Mouse (Mus musculus) limb, embryonic 11.5 days (tissue): ENCODE data around the gene Ndufa8. TPM values are rescaled to one million over a fixed set of nuclear protein-coding genes. Genes with fewer than 3 reads are reported as not detected.

Experiments used
- ATAC-seq: fragments of 200-750 bp; cut with Nextera tagmentation; 2 replicates; pipeline ENCODE4 v1.8.0; 2017; ENCODE audit warnings: low read depth; ENCODE audit not compliant: insufficient number of reproducible peaks, low FRiP score, low TSS enrichment
- DNase-seq: peaks from one replicate; pipeline ENCODE4 v3.0.0-alpha.2; 2015; ENCODE audit warnings: low spot score
- H3K27ac ChIP-seq: fragments of 300-500 bp; sonication (generic); replicated peaks from 2 replicates; pipeline ENCODE4 v1.5.1; 2014; ENCODE audit warnings: low read depth, mild to moderate bottlenecking, low read length
- H3K27me3 ChIP-seq: fragments of 300-500 bp; sonication (generic); 2 replicates; pipeline ENCODE4 v1.6.1; 2014; ENCODE audit warnings: mild to moderate bottlenecking, low read length, mixed read lengths; ENCODE audit not compliant: control insufficient read depth, insufficient read depth
- H3K36me3 ChIP-seq: fragments of 300-500 bp; sonication (generic); 2 replicates; pipeline ENCODE4 v1.6.1; 2014; ENCODE audit warnings: mild to moderate bottlenecking, low read length, moderate library complexity, mixed read lengths; ENCODE audit not compliant: control insufficient read depth, insufficient read depth
- H3K4me1 ChIP-seq: fragments of 300-500 bp; sonication (generic); 2 replicates; pipeline ENCODE4 v1.6.1; 2014; ENCODE audit warnings: low read length, mixed read lengths; ENCODE audit not compliant: control insufficient read depth, insufficient read depth
- H3K4me2 ChIP-seq: fragments of 300-500 bp; sonication (generic); 2 replicates; pipeline ENCODE4 v1.6.1; 2014; ENCODE audit warnings: low read depth, mild to moderate bottlenecking, moderate library complexity; ENCODE audit not compliant: severe bottlenecking
- H3K4me3 ChIP-seq: fragments of 300-500 bp; sonication (generic); 2 replicates; pipeline ENCODE4 v1.5.1; 2014; ENCODE audit warnings: low read depth, low read length
- H3K9ac ChIP-seq: fragments of 300-500 bp; sonication (generic); 2 replicates; pipeline ENCODE4 v1.6.1; 2014; ENCODE audit warnings: mild to moderate bottlenecking, low read length
- H3K9me3 ChIP-seq: fragments of 300-500 bp; sonication (generic); 2 replicates; pipeline ENCODE4 v1.6.1; 2016; ENCODE audit warnings: low read length; ENCODE audit not compliant: control insufficient read depth
- WGBS: fragments of 180-500 bp; shearing (Covaris S2); extraction: QIAGEN DNeasy Blood & Tissue Kit; methylation state at CpG from one replicate; pipeline ENCODE4 v1.1.7; 2014; 5-methylcytosine and 5-hydroxymethylcytosine counted together
- polyA plus RNA-seq: library from polyadenylated mRNA; unstranded; fragments of >200 nt; fragmentation: Nextera tagmentation; extraction: Ambion mirVana; gene quantifications from 2 replicates; pipeline ENCODE4 v1.2.1, GENCODE M21; 2014

Gene Ndufa8
- polyA plus RNA-seq, 1 experiment from 2014 or later: 196 TPM

GRCm38 (mm10) chr2:36067132-36067531, 17.9 kb upstream of the Ndufa8 start:
- 57% methylated on average over 9 of the region's 9 CpGs for WGBS
- no peak overlapping the region for H3K4me3 ChIP-seq

GRCm38 (mm10) chr2:36061409-36061808, 12.2 kb upstream of the Ndufa8 start:
- H3K9me3 ChIP-seq: no peaks in the 10 kb centered on the region
- H3K9ac ChIP-seq: no peak overlapping the region
- ATAC-seq (no peak), DNase-seq (no peak)
- H3K4me3 ChIP-seq: no peak overlapping the region
- H3K27me3 ChIP-seq: no peaks in the 10 kb centered on the region
- H3K4me1 ChIP-seq: no peaks in the 10 kb centered on the region
- no peak overlapping the region for H3K4me2 ChIP-seq
- H3K36me3 ChIP-seq: no peaks in the 10 kb centered on the region
- H3K27ac ChIP-seq: no peak overlapping the region
- 53% methylated on average over 5 of the region's 5 CpGs for WGBS

More at GRCm38 (mm10) chr2:36067132-36067531, 17.9 kb upstream of the Ndufa8 start:
- no peaks in the 10 kb centered on the region for H3K36me3 ChIP-seq
- no peaks in the 10 kb centered on the region for H3K27me3 ChIP-seq
- DNase-seq (no peak), ATAC-seq (no peak)
- no peaks in the 10 kb centered on the region for H3K9me3 ChIP-seq
- H3K4me1 ChIP-seq: no peaks in the 10 kb centered on the region
- H3K4me2 ChIP-seq: no peak overlapping the region
- H3K9ac ChIP-seq: no peak overlapping the region
- H3K27ac ChIP-seq: no peak overlapping the region

DNA sequence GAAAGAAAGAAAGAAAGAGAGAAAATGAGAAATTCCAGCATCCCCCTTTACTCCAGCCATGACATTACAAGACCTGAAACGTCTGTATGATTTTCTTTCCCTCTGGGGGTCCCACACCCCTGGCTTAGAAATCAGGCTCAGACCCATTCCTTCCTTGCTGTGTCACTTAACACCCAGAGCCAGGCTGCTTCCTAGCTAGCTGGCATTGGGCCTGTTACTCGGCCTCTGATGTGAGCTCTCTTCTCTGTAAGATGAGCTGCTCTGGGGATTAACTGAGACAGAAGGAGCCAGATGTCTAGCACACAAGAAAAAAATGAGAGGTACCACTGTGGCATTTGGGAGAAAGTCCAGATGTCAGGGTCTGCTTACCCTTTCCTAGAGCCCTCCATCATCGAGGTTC, 7.0 kb upstream of the Ndufa8 start:
- DNase-seq (no peak), ATAC-seq (no peak)
- H3K27me3 ChIP-seq: no peaks in the 10 kb centered on the region
- no peak overlapping the region; the same call in 1 of the 2 replicates for H3K9ac ChIP-seq
- no peaks in the 10 kb centered on the region for H3K4me1 ChIP-seq
- H3K27ac ChIP-seq: no peak overlapping the region
- H3K36me3 ChIP-seq: no peaks in the 10 kb centered on the region
- 35% methylated on average over 3 of the region's 3 CpGs for WGBS
- H3K4me2 ChIP-seq: no peak overlapping the region
- no peak overlapping the region for H3K4me3 ChIP-seq
- H3K9me3 ChIP-seq: no peaks in the 10 kb centered on the region

DNA sequence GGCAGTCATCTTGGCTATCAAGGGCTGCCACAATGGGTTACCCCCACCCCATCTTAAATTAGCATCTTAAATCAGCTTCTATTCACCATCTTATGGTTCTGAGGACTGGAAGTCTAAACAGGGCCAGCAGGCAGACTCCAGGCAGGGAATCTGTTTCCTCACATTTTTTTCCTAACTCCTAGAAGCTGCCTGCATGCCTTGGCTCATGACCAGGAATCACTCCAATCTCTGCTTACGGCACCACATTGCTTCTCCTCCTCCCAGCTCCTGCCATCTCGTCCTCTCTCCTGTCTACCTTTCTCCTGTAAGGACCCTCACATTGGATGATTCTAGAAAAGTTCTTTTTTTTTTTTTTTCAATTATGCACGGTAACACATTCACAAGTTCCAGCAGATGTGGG, 4.0 kb upstream of the Ndufa8 start:
- Histone ChIP-seq H3K27ac (no peak overlapping the region), H3K4me3 (no peak overlapping the region), H3K4me2 (no peak overlapping the region), H3K4me1 (peaks cover 3% of the 10 kb centered on the region), H3K36me3 (no peaks in the 10 kb centered on the region), H3K9me3 (no peaks in the 10 kb centered on the region), H3K27me3 (no peaks in the 10 kb centered on the region), H3K9ac (no peak overlapping the region)
- no peak for DNase-seq
- 81% methylated on average over 3 of the region's 3 CpGs for WGBS
- ATAC-seq: no peak

DNA sequence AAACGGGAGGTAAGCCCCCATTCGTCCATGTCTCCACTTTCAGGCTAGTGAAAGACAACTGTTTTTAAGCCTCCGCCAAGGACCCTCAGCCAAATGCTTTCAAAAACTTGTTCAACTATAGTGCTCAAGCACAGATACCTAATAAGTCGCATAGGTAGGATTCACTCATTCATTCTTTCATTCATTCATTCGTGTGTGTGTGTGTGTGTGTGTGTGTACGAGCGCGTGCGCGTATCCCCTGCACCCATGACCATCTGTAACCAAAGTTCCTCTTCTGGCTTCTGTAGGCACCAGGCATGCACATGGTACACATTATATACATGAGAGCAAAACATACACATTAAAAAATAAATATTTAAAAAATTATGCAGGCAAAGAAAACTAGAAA, 355 bp upstream of the Ndufa8 start:
- 40% methylated on average over 10 of the region's 10 CpGs for WGBS
- Histone ChIP-seq H3K27me3 (no peaks in the 10 kb centered on the region), H3K9me3 (no peaks in the 10 kb centered on the region), H3K4me1 (peaks cover 5% of the 10 kb centered on the region), H3K9ac (no peak overlapping the region), H3K27ac (no peak overlapping the region), H3K4me2 (peak overlapping the region; percentile 60), H3K36me3 (no peaks in the 10 kb centered on the region), H3K4me3 (peak overlapping the region; percentile 51)
- ATAC-seq (peak; percentile 19), DNase-seq (no peak)

GRCm38 (mm10) chr2:36048164-36048563, 1.0 kb downstream of the Ndufa8 start:
- 0 out of 2 replicates have a peak, but pooled peaks cover 2% of the 10 kb centered on the region for H3K36me3 ChIP-seq

DNA sequence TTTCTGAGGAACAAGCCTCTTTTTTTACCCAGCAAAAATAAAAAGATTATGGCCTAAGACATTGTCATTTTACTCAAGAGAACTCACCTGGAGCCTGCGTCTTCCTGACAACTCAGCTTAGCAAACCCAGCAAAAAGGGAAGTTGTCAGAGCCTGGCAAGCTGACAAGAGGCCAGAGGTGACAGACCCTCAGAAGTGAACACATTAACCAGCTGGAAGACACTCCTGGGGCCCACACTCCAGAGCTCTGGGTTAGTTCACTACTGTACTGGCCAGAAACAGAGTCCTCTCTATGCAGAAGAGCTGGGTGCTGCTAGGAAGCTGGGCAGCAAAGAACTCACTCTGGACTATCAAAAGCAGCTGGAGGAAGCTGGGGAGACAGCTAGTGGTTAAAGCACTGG, 8.3 kb downstream of the Ndufa8 start:
- WGBS: 78% methylated on average over 1 of the region's 1 CpGs
- Histone ChIP-seq H3K27ac (no peak overlapping the region), H3K36me3 (peaks cover 9% of the 10 kb centered on the region; the same call in 1 of the 2 replicates), H3K4me1 (no peaks in the 10 kb centered on the region), H3K4me3 (no peak overlapping the region), H3K9ac (no peak overlapping the region), H3K9me3 (no peaks in the 10 kb centered on the region), H3K4me2 (no peak overlapping the region), H3K27me3 (no peaks in the 10 kb centered on the region)
- ATAC-seq (no peak), DNase-seq (no peak)

More at GRCm38 (mm10) chr2:36048164-36048563, 1.0 kb downstream of the Ndufa8 start:
- peaks cover 5% of the 10 kb centered on the region for H3K4me1 ChIP-seq
- no peak overlapping the region for H3K27ac ChIP-seq
- H3K4me3 ChIP-seq: peak overlapping the region; percentile 51
- H3K4me2 ChIP-seq: peak overlapping the region; percentile 60
- no peak for ATAC-seq
- no peaks in the 10 kb centered on the region for H3K27me3 ChIP-seq
- H3K9ac ChIP-seq: peak overlapping the region; percentile 65; the same call in 1 of the 2 replicates
- no peak for DNase-seq
- WGBS: 84% methylated on average over 8 of the region's 8 CpGs
- no peaks in the 10 kb centered on the region for H3K9me3 ChIP-seq

- Histone ChIP-seq H3K9ac (no peak overlapping the region), H3K4me1 (no peaks in the 10 kb centered on the region), H3K27me3 (no peaks in the 10 kb centered on the region), H3K4me2 (no peak overlapping the region), H3K27ac (no peak overlapping the region), H3K9me3 (no peaks in the 10 kb centered on the region), H3K36me3 (peaks cover 9% of the 10 kb centered on the region; the same call in 1 of the 2 replicates), H3K4me3 (no peak overlapping the region)
- DNase-seq (no peak), ATAC-seq (no peak)
- WGBS: 78% methylated on average over 7 of the region's 7 CpGs
Measured at GRCm38 (mm10) chr2:36039297-36039985, 9.8 kb downstream of the Ndufa8 start.
